Mouse (Mus musculus): ENCODE measurements around the gene Phf2. TPM values are rescaled to one million over a fixed set of nuclear protein-coding genes. Genes with fewer than 3 reads are reported as not detected.
"Not testable (repeated sequence)": the region's sequence is repeated elsewhere in the genome, so short reads cannot be mapped to it uniquely, and the experiment has no call there.

Phf2 gene
- polyA plus RNA-seq, 1 experiment from 2014 or later, result 6.3 TPM

DNA sequence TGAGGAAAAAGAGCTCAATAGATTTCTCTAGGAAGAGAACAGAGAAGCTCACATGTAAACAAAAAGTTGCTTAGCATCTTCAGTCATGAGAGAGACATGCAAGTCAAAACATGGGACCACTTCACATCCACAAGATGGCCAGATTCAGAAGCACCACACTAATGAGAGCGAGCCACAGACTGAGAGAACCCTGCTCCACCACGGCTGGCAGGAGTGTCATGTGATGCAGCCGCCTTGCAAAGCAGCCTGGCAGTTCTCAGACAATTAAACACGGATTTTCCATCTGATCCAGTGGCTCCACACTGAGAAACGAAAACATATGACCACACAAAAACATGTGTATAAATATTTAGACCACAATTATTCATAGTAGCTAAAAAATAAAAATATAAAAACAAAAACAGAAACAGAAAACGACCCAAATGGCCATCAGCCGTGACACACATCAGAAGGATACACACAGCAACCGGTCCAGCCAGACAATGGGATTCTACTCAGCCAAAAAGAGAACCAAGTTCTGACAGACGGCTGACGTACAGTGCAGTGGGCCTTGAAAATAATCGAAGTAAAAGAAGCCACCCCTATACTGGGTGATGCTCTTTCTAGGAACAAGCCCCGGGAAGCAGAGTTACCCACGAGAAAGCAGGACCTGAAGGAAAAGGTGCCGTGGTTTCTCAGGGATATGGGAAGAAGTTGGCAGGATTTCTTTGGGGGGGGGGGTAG lies 40.2 kb downstream of the Phf2 start:
- no peak overlapping the region for H3K27ac ChIP-seq (ENCODE audit: low read length)
- no peak for ATAC-seq (ENCODE audit: insufficient read depth, low FRiP score)
- H3K9ac ChIP-seq (ENCODE audit: low read length), result no peak overlapping the region
- no peak overlapping the region for H3K4me3 ChIP-seq (replicated peaks; ENCODE audit: low read length)
- 79% methylated on average over 14 of the region's 14 CpGs for WGBS
- no peaks in the 10 kb centered on the region for H3K4me1 ChIP-seq (ENCODE audit: control insufficient read depth, insufficient read depth, low read length)
- no peaks in the 10 kb centered on the region for H3K27me3 ChIP-seq (ENCODE audit: control insufficient read depth, insufficient read depth, low read length)
- H3K36me3 ChIP-seq (ENCODE audit: control insufficient read depth, insufficient read depth, low read length), result peaks cover 14% of the 10 kb centered on the region; the same call in 1 of the 2 replicates
- no peak overlapping the region for H3K4me2 ChIP-seq (ENCODE audit: low read depth, low read length)
- H3K9me3 ChIP-seq (replicated peaks; ENCODE audit: control insufficient read depth, low read length), result no peaks in the 10 kb centered on the region

DNA sequence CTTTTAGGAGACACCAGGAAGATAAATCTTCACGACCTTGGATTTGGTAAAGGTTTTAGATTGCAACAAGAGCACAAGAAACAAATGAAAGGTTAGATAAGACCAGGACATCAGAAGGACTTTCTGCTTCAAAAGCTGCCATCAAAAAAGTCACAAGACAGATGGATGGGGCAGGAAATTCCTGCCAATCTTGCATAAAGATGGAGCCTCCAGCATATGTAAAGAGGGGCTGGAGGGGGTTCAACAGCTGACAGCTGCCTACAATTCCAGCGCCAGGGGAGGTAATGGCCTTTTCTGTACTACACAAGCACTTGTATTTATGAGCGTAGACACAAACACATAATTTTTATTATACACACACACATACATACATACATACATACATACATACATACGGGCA lies 41.1 kb downstream of the Phf2 start:
- Histone ChIP-seq H3K27me3 (ENCODE audit: control insufficient read depth, insufficient read depth, low read length) (no peaks in the 10 kb centered on the region), H3K36me3 (ENCODE audit: control insufficient read depth, insufficient read depth, low read length) (peaks cover 14% of the 10 kb centered on the region; the same call in 1 of the 2 replicates), H3K4me3 (replicated peaks; ENCODE audit: low read length) (no peak overlapping the region), H3K9ac (ENCODE audit: low read length) (no peak overlapping the region), H3K4me1 (ENCODE audit: control insufficient read depth, insufficient read depth, low read length) (no peaks in the 10 kb centered on the region), H3K9me3 (replicated peaks; ENCODE audit: control insufficient read depth, low read length) (no peaks in the 10 kb centered on the region), H3K4me2 (ENCODE audit: low read depth, low read length) (no peak overlapping the region), H3K27ac (ENCODE audit: low read length) (no peak overlapping the region)
- no peak for ATAC-seq (ENCODE audit: insufficient read depth, low FRiP score)
- WGBS, result 82% methylated on average over 4 of the region's 4 CpGs

DNA sequence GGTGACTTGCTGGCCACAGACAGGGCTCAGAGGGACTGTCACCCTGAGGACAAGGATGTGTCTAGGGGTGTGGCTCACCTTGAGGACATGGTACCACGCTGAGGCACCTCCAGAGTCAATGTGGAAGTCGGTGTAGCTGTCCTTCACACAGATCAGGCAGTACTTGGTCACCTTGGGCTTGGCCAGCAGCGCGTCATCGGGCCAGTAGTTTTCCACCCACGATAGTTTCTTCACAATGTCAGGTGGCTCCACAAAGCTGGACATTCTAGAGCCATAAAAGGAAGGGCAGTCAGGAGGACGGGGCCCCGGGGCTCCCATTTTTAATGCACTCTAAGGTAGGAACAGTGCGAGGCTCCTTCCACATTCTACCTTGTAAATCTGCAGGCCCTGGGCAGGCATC lies 48.0 kb downstream of the Phf2 start:
- Histone ChIP-seq H3K4me2 (ENCODE audit: low read depth, low read length) (no peak overlapping the region), H3K9ac (ENCODE audit: low read length) (no peak overlapping the region), H3K4me1 (ENCODE audit: control insufficient read depth, insufficient read depth, low read length) (no peaks in the 10 kb centered on the region), H3K27ac (ENCODE audit: low read length) (no peak overlapping the region), H3K4me3 (replicated peaks; ENCODE audit: low read length) (no peak overlapping the region), H3K36me3 (ENCODE audit: control insufficient read depth, insufficient read depth, low read length) (peaks cover 25% of the 10 kb centered on the region; the same call in 1 of the 2 replicates), H3K9me3 (replicated peaks; ENCODE audit: control insufficient read depth, low read length) (no peaks in the 10 kb centered on the region), H3K27me3 (ENCODE audit: control insufficient read depth, insufficient read depth, low read length) (no peaks in the 10 kb centered on the region)
- no peak for ATAC-seq (ENCODE audit: insufficient read depth, low FRiP score)
- 93% methylated on average over 9 of the region's 9 CpGs for WGBS

DNA sequence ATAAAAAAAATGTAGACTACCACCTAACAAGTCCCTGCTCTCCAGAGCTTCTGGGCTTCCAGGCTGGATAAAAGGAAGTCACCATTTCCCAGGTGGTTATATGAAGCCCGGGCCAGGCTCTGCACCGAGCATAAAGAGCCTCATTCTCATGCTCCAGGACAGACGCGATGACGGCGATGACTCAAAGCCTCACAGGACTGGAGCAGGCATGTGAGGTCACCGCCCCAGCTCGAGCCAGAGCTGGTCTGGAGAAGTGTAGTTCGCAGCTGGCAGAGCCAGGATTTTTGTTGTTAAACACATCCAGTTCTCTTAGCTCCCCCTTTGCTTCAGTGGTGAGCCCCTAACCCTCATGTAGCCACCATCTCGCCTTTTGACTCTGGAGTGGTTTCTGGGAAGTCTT lies 48.6 kb downstream of the Phf2 start:
- Histone ChIP-seq H3K4me1 (ENCODE audit: control insufficient read depth, insufficient read depth, low read length) (no peaks in the 10 kb centered on the region), H3K4me2 (ENCODE audit: low read depth, low read length) (no peak overlapping the region), H3K36me3 (ENCODE audit: control insufficient read depth, insufficient read depth, low read length) (peaks cover 30% of the 10 kb centered on the region; the same call in 1 of the 2 replicates), H3K9ac (ENCODE audit: low read length) (no peak overlapping the region), H3K27me3 (ENCODE audit: control insufficient read depth, insufficient read depth, low read length) (no peaks in the 10 kb centered on the region), H3K27ac (ENCODE audit: low read length) (no peak overlapping the region), H3K4me3 (replicated peaks; ENCODE audit: low read length) (no peak overlapping the region), H3K9me3 (replicated peaks; ENCODE audit: control insufficient read depth, low read length) (no peaks in the 10 kb centered on the region)
- WGBS, result 89% methylated on average over 10 of the region's 10 CpGs
- ATAC-seq (ENCODE audit: insufficient read depth, low FRiP score), result no peak

DNA sequence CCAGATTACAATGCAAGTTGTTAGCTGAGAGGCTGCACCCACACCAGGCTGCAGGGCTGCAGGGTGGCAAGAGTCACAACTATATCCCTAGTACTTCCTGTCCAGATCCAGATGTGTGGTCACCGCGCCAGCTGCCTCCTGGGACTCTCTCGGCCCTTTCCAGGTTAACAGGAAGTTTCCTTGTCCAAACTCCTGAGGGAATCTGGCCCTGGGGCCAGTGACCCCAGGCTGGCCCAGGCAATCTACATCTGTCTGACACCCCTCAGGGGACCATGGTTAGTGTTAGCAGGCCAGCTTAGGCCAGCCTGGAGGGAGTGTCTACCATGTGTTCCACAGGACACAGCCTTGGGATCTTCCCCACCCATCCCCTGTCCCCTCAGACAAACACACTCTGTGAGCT lies 51.8 kb downstream of the Phf2 start:
- Histone ChIP-seq H3K27me3 (ENCODE audit: control insufficient read depth, insufficient read depth, low read length) (no peaks in the 10 kb centered on the region), H3K27ac (ENCODE audit: low read length) (no peak overlapping the region), H3K9me3 (replicated peaks; ENCODE audit: control insufficient read depth, low read length) (no peaks in the 10 kb centered on the region), H3K4me3 (replicated peaks; ENCODE audit: low read length) (no peak overlapping the region), H3K4me1 (ENCODE audit: control insufficient read depth, insufficient read depth, low read length) (no peaks in the 10 kb centered on the region), H3K9ac (ENCODE audit: low read length) (no peak overlapping the region), H3K4me2 (ENCODE audit: low read depth, low read length) (no peak overlapping the region), H3K36me3 (ENCODE audit: control insufficient read depth, insufficient read depth, low read length) (peaks cover 35% of the 10 kb centered on the region)
- no peak for ATAC-seq (ENCODE audit: insufficient read depth, low FRiP score)
- 78% methylated on average over 3 of the region's 3 CpGs for WGBS

DNA sequence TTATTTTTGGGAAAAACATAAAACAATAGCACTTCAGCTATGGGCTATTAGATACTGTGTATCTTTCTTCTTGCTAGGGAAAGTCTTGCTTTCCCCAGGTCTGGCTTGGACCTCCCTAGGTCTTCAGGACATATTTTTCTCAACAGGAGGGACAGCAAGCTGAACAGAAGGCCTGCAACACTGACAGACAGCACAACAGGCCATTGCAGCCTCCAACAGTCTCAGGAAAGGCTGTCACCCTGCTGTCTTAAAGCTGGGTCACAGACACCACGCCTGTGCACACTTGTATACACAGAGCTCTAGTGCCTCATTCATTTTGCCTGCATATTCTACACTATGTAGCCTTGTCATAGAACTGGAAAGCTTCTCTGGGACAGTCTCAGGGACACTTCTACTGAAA lies 56.5 kb downstream of the Phf2 start:
- no peak overlapping the region for H3K27ac ChIP-seq (ENCODE audit: low read length)
- 77% methylated on average over 1 of the region's 1 CpGs for WGBS
- peaks cover 38% of the 10 kb centered on the region for H3K36me3 ChIP-seq (ENCODE audit: control insufficient read depth, insufficient read depth, low read length)
- H3K9ac ChIP-seq (ENCODE audit: low read length), result no peak overlapping the region
- H3K9me3 ChIP-seq (replicated peaks; ENCODE audit: control insufficient read depth, low read length), result no peaks in the 10 kb centered on the region
- ATAC-seq (ENCODE audit: insufficient read depth, low FRiP score), result no peak
- H3K4me1 ChIP-seq (ENCODE audit: control insufficient read depth, insufficient read depth, low read length), result no peaks in the 10 kb centered on the region
- no peak overlapping the region for H3K4me2 ChIP-seq (ENCODE audit: low read depth, low read length)
- no peak overlapping the region for H3K4me3 ChIP-seq (replicated peaks; ENCODE audit: low read length)
- no peaks in the 10 kb centered on the region for H3K27me3 ChIP-seq (ENCODE audit: control insufficient read depth, insufficient read depth, low read length)

DNA sequence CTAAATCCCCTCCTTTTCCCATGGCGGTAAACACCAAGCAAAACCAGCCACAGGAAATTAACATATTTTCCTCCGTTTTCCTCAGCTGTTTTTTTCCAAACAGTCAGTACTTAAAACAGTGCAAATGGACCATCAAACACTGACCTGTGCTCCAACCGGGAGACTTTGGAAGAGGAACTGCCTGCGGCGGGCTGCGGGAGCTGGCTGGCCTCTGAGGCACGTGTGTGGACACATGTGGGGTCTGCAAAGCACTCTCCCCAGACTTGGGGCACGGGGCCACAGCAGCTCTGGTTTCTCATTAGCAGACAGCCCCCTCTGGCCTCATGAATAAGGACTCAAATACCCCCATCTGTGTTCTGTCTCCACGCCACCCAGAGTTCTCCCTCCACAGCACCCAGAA lies 59.9 kb downstream of the Phf2 start:
- Histone ChIP-seq H3K4me2 (ENCODE audit: low read depth, low read length) (no peak overlapping the region), H3K36me3 (ENCODE audit: control insufficient read depth, insufficient read depth, low read length) (peaks cover 15% of the 10 kb centered on the region; the same call in 1 of the 2 replicates), H3K27me3 (ENCODE audit: control insufficient read depth, insufficient read depth, low read length) (no peaks in the 10 kb centered on the region), H3K9me3 (replicated peaks; ENCODE audit: control insufficient read depth, low read length) (no peaks in the 10 kb centered on the region), H3K4me3 (replicated peaks; ENCODE audit: low read length) (no peak overlapping the region), H3K27ac (ENCODE audit: low read length) (no peak overlapping the region), H3K9ac (ENCODE audit: low read length) (no peak overlapping the region), H3K4me1 (ENCODE audit: control insufficient read depth, insufficient read depth, low read length) (no peaks in the 10 kb centered on the region)
- WGBS, result 74% methylated on average over 9 of the region's 9 CpGs
- ATAC-seq (ENCODE audit: insufficient read depth, low FRiP score), result no peak

DNA sequence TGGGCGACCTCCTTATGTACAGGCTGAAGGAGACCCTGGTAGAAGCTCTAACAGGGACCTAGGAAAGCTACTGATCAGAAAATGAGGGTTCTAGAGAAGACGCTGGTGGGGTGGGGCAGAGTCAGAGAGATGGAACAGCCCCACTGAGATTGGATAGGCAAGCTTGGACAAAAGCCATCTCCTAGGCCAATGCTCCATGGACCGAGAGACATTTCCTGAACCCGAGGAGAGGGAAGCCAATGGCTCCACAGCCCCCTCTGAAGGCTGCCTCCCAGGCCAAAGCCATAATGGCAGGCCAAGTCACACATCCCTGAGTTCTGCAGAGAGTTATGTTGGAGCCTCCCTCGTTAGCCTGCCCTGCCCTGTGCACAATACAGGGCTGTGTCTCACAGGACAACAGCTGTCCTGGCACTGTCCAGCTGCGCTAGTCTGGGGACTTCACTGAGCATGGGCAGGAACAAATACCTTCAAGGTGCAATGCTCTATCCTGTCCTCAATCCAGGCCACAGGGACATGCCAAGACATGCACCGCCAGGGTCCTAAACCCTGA lies 60.6 kb downstream of the Phf2 start:
- Histone ChIP-seq H3K9me3 (replicated peaks; ENCODE audit: control insufficient read depth, low read length) (no peaks in the 10 kb centered on the region), H3K27ac (ENCODE audit: low read length) (no peak overlapping the region), H3K4me3 (replicated peaks; ENCODE audit: low read length) (no peak overlapping the region), H3K4me2 (ENCODE audit: low read depth, low read length) (no peak overlapping the region), H3K4me1 (ENCODE audit: control insufficient read depth, insufficient read depth, low read length) (no peaks in the 10 kb centered on the region), H3K9ac (ENCODE audit: low read length) (no peak overlapping the region), H3K36me3 (ENCODE audit: control insufficient read depth, insufficient read depth, low read length) (0 out of 2 replicates have a peak, but pooled peaks cover 10% of the 10 kb centered on the region), H3K27me3 (ENCODE audit: control insufficient read depth, insufficient read depth, low read length) (no peaks in the 10 kb centered on the region)
- no peak for ATAC-seq (ENCODE audit: insufficient read depth, low FRiP score)
- WGBS, result 76% methylated on average over 7 of the region's 7 CpGs

DNA sequence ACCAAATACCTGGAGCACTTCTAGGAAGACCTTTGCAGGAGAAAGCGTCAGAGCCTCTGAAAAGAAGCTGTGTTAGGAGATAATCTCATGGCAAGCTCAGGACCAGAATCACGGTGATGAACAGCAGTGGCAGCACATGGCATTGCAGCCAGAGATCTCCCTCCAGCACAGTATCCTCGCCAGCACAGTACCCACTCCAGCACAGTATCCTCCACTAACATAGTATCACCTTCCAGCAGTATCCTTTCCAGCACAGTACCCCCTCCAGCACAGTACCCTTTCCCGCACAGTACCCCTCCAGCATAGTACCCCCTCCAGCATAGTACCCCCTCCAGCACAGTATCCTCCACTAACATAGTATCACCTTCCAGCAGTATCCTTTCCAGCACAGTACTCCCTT lies 61.3 kb downstream of the Phf2 start:
- H3K36me3 ChIP-seq (ENCODE audit: control insufficient read depth, insufficient read depth, low read length), result 0 out of 2 replicates have a peak, but pooled peaks cover 10% of the 10 kb centered on the region
- 85% methylated on average over 4 of the region's 4 CpGs for WGBS

More for the DNA sequence above, 61.3 kb downstream of the Phf2 start:
- not testable (repeated sequence) for H3K4me2 ChIP-seq (ENCODE audit: low read depth, low read length); H3K27ac ChIP-seq (ENCODE audit: low read length); H3K9me3 ChIP-seq (replicated peaks; ENCODE audit: control insufficient read depth, low read length); H3K9ac ChIP-seq (ENCODE audit: low read length); H3K4me1 ChIP-seq (ENCODE audit: control insufficient read depth, insufficient read depth, low read length); H3K27me3 ChIP-seq (ENCODE audit: control insufficient read depth, insufficient read depth, low read length); H3K4me3 ChIP-seq (replicated peaks; ENCODE audit: low read length); ATAC-seq (ENCODE audit: insufficient read depth, low FRiP score)

Measured in stomach, embryonic 16.5 days (tissue).